Mouse (Mus musculus) stomach, postnatal 0 days (tissue): ENCODE measurements at regions not wholly inside any gene's neighbourhood (a gene's known extent, or its start where the extent isn't known, plus 50 kb on each side); places are given as distances from the start of the nearest gene placed in this dataset.

ENCODE experiments used
- CTCF ChIP-seq: IDR thresholded peaks from 2 replicates; pipeline ENCODE4 v1.5.1; 2016; ENCODE audit warnings: antibody characterized with exemption, low read depth, mild to moderate bottlenecking, moderate library complexity
- EP300 ChIP-seq: optimal IDR thresholded peaks from 2 replicates; pipeline ENCODE3; 2016; ENCODE audit warnings: antibody characterized with exemption

- TF ChIP-seq CTCF (no peak), EP300 (no peak)
Observed at GRCm38 (mm10) chr8:103816101-103816894, 285.1 kb upstream of the Cdh5 start.
